Mouse (Mus musculus) midbrain, embryonic 15.5 days (tissue): ENCODE results near the gene Zscan2. TPM values are rescaled to one million over a fixed set of nuclear protein-coding genes. Genes with fewer than 3 reads are reported as not detected.

Experiments
- ATAC-seq: fragments of 200-750 bp; cut with Nextera tagmentation; replicated peaks from 2 replicates; pipeline ENCODE4 v1.8.0; 2017; ENCODE audit warnings: moderate TSS enrichment
- H3K27ac ChIP-seq: fragments of 300-500 bp; sonication (generic); 2 replicates; pipeline ENCODE4 v1.5.1; 2015; ENCODE audit warnings: mild to moderate bottlenecking, inconsistent platforms
- H3K27me3 ChIP-seq: fragments of 300-500 bp; sonication (generic); replicated peaks from 2 replicates; pipeline ENCODE4 v1.6.1; 2015; ENCODE audit warnings: inconsistent platforms
- H3K36me3 ChIP-seq: fragments of 300-500 bp; sonication (generic); replicated peaks from 2 replicates; pipeline ENCODE4 v1.6.1; 2015; ENCODE audit warnings: inconsistent platforms
- H3K4me1 ChIP-seq: fragments of 300-500 bp; sonication (generic); 2 replicates; pipeline ENCODE4 v1.6.1; 2015; ENCODE audit warnings: inconsistent platforms
- H3K4me2 ChIP-seq: fragments of 300-500 bp; sonication (generic); 2 replicates; pipeline ENCODE4 v1.6.1; 2015; ENCODE audit warnings: inconsistent platforms, mild to moderate bottlenecking, moderate library complexity
- H3K4me3 ChIP-seq: fragments of 300-500 bp; sonication (generic); 2 replicates; pipeline ENCODE4 v1.5.1; 2015; ENCODE audit warnings: mild to moderate bottlenecking, inconsistent platforms
- H3K9ac ChIP-seq: fragments of 300-500 bp; sonication (generic); 2 replicates; pipeline ENCODE4 v1.6.1; 2015; ENCODE audit warnings: mild to moderate bottlenecking, inconsistent platforms
- H3K9me3 ChIP-seq: fragments of 300-500 bp; sonication (generic); 2 replicates; pipeline ENCODE4 v1.6.1; 2016; ENCODE audit warnings: inconsistent platforms
- WGBS: fragments of 180-500 bp; shearing (Covaris S2); methylation state at CpG from one replicate; pipeline ENCODE4 v1.1.7; 2015; ENCODE audit warnings: mixed read lengths; 5-methylcytosine and 5-hydroxymethylcytosine counted together
- polyA plus RNA-seq: library from polyadenylated mRNA; unstranded; fragments of >200 nt; fragmentation: Nextera tagmentation; extraction: Ambion mirVana; gene quantifications from 2 replicates; pipeline ENCODE4 v1.2.1, GENCODE M21; 2015

Gene Zscan2
- polyA plus RNA-seq, 1 experiment from 2014 or later, result 4.9 TPM

GRCm38 (mm10) chr7:80833651-80834532 is 26.8 kb upstream of the Zscan2 start:
- H3K4me1 ChIP-seq, result peaks cover 2% of the 10 kb centered on the region; the same call in 1 of the 2 replicates
- ATAC-seq, result no peak
- no peak overlapping the region for H3K4me2 ChIP-seq
- no peak overlapping the region for H3K4me3 ChIP-seq
- no peaks in the 10 kb centered on the region for H3K36me3 ChIP-seq
- no peak overlapping the region for H3K9ac ChIP-seq
- no peak overlapping the region for H3K27ac ChIP-seq
- 46% methylated on average over 12 of the region's 12 CpGs for WGBS
- H3K27me3 ChIP-seq, result no peaks in the 10 kb centered on the region
- H3K9me3 ChIP-seq, result no peaks in the 10 kb centered on the region

GRCm38 (mm10) chr7:80835984-80836652 is 24.6 kb upstream of the Zscan2 start:
- no peak overlapping the region for H3K27ac ChIP-seq
- H3K9ac ChIP-seq, result no peak overlapping the region
- no peaks in the 10 kb centered on the region for H3K36me3 ChIP-seq
- no peak overlapping the region for H3K4me2 ChIP-seq
- peaks cover 2% of the 10 kb centered on the region; the same call in 1 of the 2 replicates for H3K4me1 ChIP-seq
- H3K9me3 ChIP-seq, result no peaks in the 10 kb centered on the region
- H3K27me3 ChIP-seq, result no peaks in the 10 kb centered on the region
- ATAC-seq, result no peak
- 86% methylated on average over 4 of the region's 4 CpGs for WGBS
- no peak overlapping the region for H3K4me3 ChIP-seq

- H3K4me1 ChIP-seq, result peaks cover 2% of the 10 kb centered on the region; the same call in 1 of the 2 replicates
- no peak overlapping the region for H3K4me3 ChIP-seq
- 48% methylated on average over 9 of the region's 9 CpGs for WGBS
- no peaks in the 10 kb centered on the region for H3K36me3 ChIP-seq
- ATAC-seq, result no peak
- H3K9ac ChIP-seq, result no peak overlapping the region
- H3K4me2 ChIP-seq, result no peak overlapping the region
- H3K9me3 ChIP-seq, result no peaks in the 10 kb centered on the region
- no peaks in the 10 kb centered on the region for H3K27me3 ChIP-seq
- H3K27ac ChIP-seq, result no peak overlapping the region
These were observed 23.0 kb upstream of the Zscan2 start for GRCm38 (mm10) chr7:80837736-80838135.

GRCm38 (mm10) chr7:80838247-80838646 is 22.5 kb upstream of the Zscan2 start:
- Histone ChIP-seq H3K4me2 (no peak overlapping the region), H3K27ac (no peak overlapping the region), H3K27me3 (no peaks in the 10 kb centered on the region), H3K9me3 (no peaks in the 10 kb centered on the region), H3K9ac (no peak overlapping the region), H3K36me3 (no peaks in the 10 kb centered on the region), H3K4me3 (no peak overlapping the region), H3K4me1 (no peaks in the 10 kb centered on the region)
- no peak for ATAC-seq
- WGBS, result 45% methylated on average over 7 of the region's 7 CpGs

- ATAC-seq, result no peak
- no peaks in the 10 kb centered on the region for H3K4me1 ChIP-seq
- H3K4me2 ChIP-seq, result no peak overlapping the region
- H3K4me3 ChIP-seq, result no peak overlapping the region
- H3K9ac ChIP-seq, result no peak overlapping the region
- no peak overlapping the region for H3K27ac ChIP-seq
- H3K9me3 ChIP-seq, result no peaks in the 10 kb centered on the region
- no peaks in the 10 kb centered on the region for H3K27me3 ChIP-seq
- no peaks in the 10 kb centered on the region for H3K36me3 ChIP-seq
These were observed 21.0 kb upstream of the Zscan2 start for GRCm38 (mm10) chr7:80839755-80840154.

GRCm38 (mm10) chr7:80840241-80840640 is 20.5 kb upstream of the Zscan2 start:
- no peak overlapping the region for H3K9ac ChIP-seq
- H3K9me3 ChIP-seq, result no peaks in the 10 kb centered on the region
- no peaks in the 10 kb centered on the region for H3K36me3 ChIP-seq
- no peaks in the 10 kb centered on the region for H3K27me3 ChIP-seq
- no peak overlapping the region for H3K4me2 ChIP-seq
- H3K27ac ChIP-seq, result no peak overlapping the region
- no peak overlapping the region for H3K4me3 ChIP-seq
- 18% methylated on average over 1 of the region's 1 CpGs for WGBS
- H3K4me1 ChIP-seq, result no peaks in the 10 kb centered on the region
- no peak for ATAC-seq

- no peaks in the 10 kb centered on the region for H3K4me1 ChIP-seq
- no peak overlapping the region for H3K4me2 ChIP-seq
- H3K27me3 ChIP-seq, result no peaks in the 10 kb centered on the region
- ATAC-seq, result no peak
- H3K36me3 ChIP-seq, result no peaks in the 10 kb centered on the region
- WGBS, result 80% methylated on average over 4 of the region's 4 CpGs
- H3K4me3 ChIP-seq, result no peak overlapping the region
- no peak overlapping the region for H3K27ac ChIP-seq
- no peak overlapping the region for H3K9ac ChIP-seq
- H3K9me3 ChIP-seq, result no peaks in the 10 kb centered on the region
These were observed 19.8 kb upstream of the Zscan2 start for GRCm38 (mm10) chr7:80840937-80841336.

- whole genome bisulfite sequencing, result 73% methylated on average over 5 of the region's 5 CpGs
- Histone ChIP-seq H3K9ac (no peak overlapping the region), H3K4me1 (no peaks in the 10 kb centered on the region), H3K27ac (no peak overlapping the region), H3K36me3 (no peaks in the 10 kb centered on the region), H3K4me2 (no peak overlapping the region), H3K27me3 (no peaks in the 10 kb centered on the region), H3K9me3 (no peaks in the 10 kb centered on the region), H3K4me3 (no peak overlapping the region)
- no peak for ATAC-seq
These were observed 18.6 kb upstream of the Zscan2 start for GRCm38 (mm10) chr7:80842132-80842531.

- 87% methylated on average over 1 of the region's 1 CpGs for WGBS
- no peaks in the 10 kb centered on the region for H3K9me3 ChIP-seq
- no peak overlapping the region for H3K4me3 ChIP-seq
- no peak overlapping the region for H3K27ac ChIP-seq
- H3K36me3 ChIP-seq, result no peaks in the 10 kb centered on the region
- no peak overlapping the region for H3K9ac ChIP-seq
- H3K4me2 ChIP-seq, result no peak overlapping the region
- H3K4me1 ChIP-seq, result no peaks in the 10 kb centered on the region
- no peaks in the 10 kb centered on the region for H3K27me3 ChIP-seq
- ATAC-seq, result no peak
These were observed 17.5 kb upstream of the Zscan2 start for GRCm38 (mm10) chr7:80843176-80843575.

- no peak for ATAC-seq
- H3K27ac ChIP-seq, result no peak overlapping the region
- H3K9me3 ChIP-seq, result no peaks in the 10 kb centered on the region
- 94% methylated on average over 8 of the region's 8 CpGs for WGBS
- H3K4me2 ChIP-seq, result no peak overlapping the region
- H3K4me3 ChIP-seq, result no peak overlapping the region
- H3K27me3 ChIP-seq, result no peaks in the 10 kb centered on the region
- no peak overlapping the region for H3K9ac ChIP-seq
- no peaks in the 10 kb centered on the region for H3K36me3 ChIP-seq
- no peaks in the 10 kb centered on the region for H3K4me1 ChIP-seq
These were observed 16.6 kb upstream of the Zscan2 start for GRCm38 (mm10) chr7:80843910-80844640.

GRCm38 (mm10) chr7:80844691-80845090 is 16.0 kb upstream of the Zscan2 start:
- H3K4me3 ChIP-seq, result no peak overlapping the region
- no peak overlapping the region for H3K4me2 ChIP-seq
- H3K9ac ChIP-seq, result no peak overlapping the region
- no peaks in the 10 kb centered on the region for H3K9me3 ChIP-seq
- no peak overlapping the region for H3K27ac ChIP-seq
- H3K4me1 ChIP-seq, result no peaks in the 10 kb centered on the region
- WGBS, result 95% methylated on average over 12 of the region's 12 CpGs
- no peak for ATAC-seq
- no peaks in the 10 kb centered on the region for H3K27me3 ChIP-seq
- no peaks in the 10 kb centered on the region for H3K36me3 ChIP-seq

- Histone ChIP-seq H3K27ac (no peak overlapping the region), H3K4me2 (no peak overlapping the region), H3K4me1 (no peaks in the 10 kb centered on the region), H3K9me3 (no peaks in the 10 kb centered on the region), H3K9ac (no peak overlapping the region), H3K36me3 (no peaks in the 10 kb centered on the region), H3K27me3 (no peaks in the 10 kb centered on the region), H3K4me3 (no peak overlapping the region)
- ATAC-seq, result no peak
- 81% methylated on average over 15 of the region's 15 CpGs for WGBS
These were observed 15.0 kb upstream of the Zscan2 start for GRCm38 (mm10) chr7:80845621-80846279.
